Mouse (Mus musculus) erythroblast, adult 5-6 weeks (primary cell): ENCODE data around the gene Cfl1. TPM values are rescaled to one million over a fixed set of nuclear protein-coding genes. Genes with fewer than 3 reads are reported as not detected.

Source experiments
- ATAC-seq: replicated peaks from 2 replicates; pipeline ENCODE4 v1.8.0; 2016; ENCODE audit warnings: moderate number of reproducible peaks, mild to moderate bottlenecking, moderate TSS enrichment, inconsistent platforms; ENCODE audit not compliant: poor library complexity, low FRiP score, severe bottlenecking
- total RNA-seq, 2 experiments: library from RNA; stranded (forward) in 1 of 2; stranded (reverse) in 1 of 2; fragments of 150-400 nt in 1 of 2; fragments of 200-764, 138-1000 nt in 1 of 2; gene quantifications; 2 replicates each; pipeline versions ENCODE4 v1.2.3 to v1.2.4; 2015 to 2017; ENCODE audit warnings: low replicate concordance in 2 of 2

The Cfl1 gene
- total RNA-seq (2015; ENCODE audit: low replicate concordance) (516 and 540 TPM in 2 replicates), total RNA-seq (2017; ENCODE audit: low replicate concordance) (293 and 380 TPM in 2 replicates)

DNA sequence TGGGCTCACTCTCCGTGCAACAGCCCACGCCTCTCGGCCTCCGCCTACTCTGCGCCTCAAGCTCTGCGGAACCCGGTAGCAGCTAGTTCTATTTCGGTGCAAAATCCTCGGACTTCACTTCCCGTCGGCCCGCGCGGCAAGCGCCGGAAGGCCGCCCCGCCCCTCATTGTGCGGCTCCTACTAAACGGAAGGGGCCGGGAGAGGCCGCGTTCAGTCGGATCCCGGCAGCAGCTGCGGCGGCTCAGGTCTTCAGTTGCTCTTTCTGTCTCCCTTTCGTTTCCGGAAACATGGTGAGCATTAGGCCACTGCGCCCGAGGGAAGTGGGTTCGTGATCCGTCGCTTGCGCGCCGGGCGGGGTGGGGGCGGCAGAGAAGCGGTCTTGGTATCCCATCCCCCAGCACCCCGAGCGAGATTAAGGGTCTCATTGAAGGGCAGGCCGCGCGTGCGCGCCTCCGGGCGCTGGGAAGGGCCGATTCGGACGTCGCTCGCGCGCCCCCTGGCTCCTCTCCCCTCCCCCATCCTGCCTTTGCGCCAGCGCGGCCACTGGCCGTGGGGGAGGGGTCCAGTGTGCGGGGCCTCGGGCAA is at the start of gene Cfl1:
Cfl1 (plus strand) TSS at position 143 of the 585 bp plus-strand sequence.
- ATAC-seq: peak; percentile 56

DNA sequence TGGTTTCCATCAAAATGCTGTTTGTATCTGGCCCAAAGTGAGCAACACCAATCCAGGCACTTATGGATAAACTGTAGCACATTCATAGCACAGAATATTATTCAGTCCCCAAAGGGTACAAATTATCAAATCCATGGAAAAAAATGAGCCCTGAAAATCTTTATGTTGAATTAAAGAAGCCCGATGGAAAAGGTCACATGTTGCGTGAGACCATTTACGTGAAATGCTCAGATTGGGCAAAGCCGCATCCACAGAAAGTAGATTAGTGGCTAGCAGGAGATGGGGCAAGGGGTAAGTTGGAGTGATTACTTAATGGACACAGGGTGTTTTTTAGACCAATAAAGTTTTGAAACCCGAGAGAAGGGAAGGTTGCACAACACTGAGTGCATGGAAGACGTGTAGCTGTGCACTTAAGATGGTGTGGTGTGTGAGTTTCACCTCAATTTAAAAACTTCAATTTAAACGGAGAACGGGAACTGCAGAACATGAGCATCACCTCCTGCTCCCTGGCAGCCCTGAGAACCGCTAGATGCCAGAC is 45.8 kb upstream of the Cfl1 start:
- ATAC-seq: no peak

DNA sequence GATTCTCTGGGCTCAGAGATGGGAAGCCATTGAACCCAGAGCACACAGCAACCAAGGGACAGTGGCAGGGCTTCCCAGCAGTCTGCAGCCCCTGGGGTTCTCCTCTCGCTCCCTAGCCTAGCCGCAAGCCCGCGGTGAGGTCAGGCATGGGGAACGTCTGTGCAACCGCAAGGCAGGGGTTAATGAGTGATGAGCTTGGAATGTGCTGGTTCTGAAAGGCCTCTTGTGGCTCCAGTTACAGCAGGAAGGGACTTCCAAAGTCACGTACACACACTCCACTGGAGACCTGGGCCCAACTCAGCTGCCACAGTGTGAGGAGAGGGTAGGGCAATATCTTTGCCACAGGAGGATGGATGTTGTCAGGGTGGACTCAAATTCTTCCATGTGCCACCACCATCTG is 45.3 kb upstream of the Cfl1 start:
- no peak for ATAC-seq

DNA sequence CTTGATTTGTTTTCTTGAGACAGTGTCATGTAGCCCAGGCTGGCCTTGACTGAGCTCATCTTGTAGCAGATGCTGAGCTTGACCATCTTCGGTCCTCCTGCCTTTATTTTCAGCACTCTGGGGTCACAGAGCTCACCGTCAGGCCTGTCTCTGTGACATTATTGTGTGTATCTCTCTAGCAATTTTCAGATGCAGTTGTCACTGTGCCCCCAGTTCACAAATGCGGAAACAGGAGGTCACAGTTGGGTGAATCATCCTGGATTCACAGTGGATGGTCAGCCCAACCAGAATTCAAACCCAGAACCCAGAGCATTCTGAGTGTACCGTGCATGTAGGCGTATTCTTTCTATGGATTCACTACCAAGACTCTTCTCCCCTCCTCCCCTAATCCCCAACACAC is 44.5 kb upstream of the Cfl1 start:
- no peak for ATAC-seq

DNA sequence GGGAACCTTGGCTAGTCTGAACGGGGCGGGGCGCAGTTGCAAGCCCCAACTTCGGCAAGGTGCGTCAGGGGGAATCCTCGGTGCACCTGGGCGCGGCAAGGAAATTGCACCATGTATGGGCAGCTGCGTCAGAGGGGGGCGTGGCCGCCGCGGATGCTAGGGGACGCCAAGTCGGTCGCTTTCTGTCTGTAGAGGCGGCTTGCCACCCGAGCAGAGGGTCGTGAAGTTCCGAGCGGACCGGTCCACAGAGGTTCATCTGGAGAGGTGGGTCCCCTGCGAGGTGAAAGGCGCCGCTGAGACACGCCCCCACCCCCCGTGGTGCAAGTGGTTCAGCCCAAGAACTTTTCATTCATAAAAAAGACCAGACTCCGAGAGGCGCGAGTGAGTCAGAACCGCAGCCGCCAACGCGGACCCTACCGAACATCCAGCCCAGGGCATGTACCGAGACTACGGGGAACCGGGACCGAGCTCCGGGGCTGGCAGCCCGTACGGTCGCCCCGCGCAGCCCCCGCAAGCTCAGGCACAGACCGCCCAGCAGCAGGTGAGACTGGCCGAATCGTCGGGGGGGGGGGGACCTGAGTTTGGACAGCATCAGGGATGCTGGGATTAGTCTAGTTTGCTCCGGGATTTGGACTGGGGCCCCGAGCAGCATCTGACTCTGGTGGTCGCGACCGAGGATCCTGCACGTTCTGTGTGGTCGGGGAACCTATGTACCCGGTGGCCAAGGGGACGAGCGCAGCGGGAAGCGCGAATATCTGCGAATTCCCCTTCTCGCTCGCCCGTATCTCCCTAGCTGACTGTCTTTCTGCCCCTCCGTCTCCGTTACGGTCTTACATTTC is 42.5 kb upstream of the Cfl1 start, which contains the start of gene Fosl1:
Fosl1 (plus strand) TSS at position 33 of the 839 bp plus-strand sequence.
- peak; percentile 47; the same call in 1 of the 2 replicates for ATAC-seq

DNA sequence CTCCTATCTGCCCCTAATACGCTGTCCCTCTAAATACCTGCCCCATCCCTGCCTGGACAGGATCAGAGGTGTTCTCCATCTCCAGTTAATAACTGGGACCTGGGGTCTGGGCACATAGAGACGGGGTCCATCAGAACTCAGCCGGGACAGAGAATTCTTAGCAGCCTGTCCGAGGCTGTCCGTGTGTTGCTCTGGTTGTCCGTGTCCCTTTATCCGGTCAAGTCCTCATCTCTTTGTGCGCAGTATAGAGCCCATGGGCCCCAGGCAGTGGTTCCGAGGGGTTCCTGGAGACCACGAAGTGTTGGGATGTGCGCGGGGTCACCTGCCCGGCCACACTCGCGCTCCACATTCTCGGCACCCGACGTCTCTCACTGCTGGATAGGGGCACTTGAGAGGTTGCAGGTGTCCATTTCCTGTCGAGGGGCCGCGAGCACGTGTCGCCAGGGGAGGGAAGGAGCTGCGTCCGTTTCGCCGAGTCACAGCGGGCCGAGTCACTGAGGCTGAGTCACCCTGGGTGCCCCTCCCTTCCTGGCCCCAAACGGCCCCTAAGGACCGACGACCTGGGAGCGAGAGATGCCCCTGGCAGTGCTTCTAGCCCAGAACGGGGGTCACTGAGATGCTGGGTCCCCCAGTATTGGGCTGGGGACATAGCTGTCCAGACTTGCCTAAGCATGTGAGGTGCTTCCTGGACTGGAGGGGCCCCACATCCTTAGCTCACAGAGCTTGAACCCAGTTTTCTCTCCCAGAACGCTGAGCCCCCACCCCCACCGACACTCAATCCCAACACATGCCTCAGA is 41.7 kb upstream of the Cfl1 start:
- ATAC-seq: peak; percentile 87

DNA sequence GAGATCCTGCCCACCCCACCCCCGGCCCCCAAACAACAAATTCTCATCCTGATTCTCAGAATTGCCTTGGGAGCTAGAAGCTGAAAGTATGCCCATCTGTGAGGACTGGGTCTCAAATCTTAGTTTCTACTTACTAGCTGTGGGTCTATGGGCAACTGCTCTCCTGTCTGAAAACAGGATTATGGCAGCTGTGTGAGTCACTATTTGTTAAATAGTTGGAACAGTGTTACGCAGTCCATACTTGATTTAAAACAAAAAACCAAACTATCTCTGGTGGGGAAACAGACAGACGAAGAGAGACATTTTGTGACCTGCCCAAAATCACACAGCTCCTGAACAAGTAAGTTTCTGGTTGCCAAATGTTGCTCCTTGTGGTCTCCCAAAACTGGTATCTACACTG is 40.6 kb upstream of the Cfl1 start:
- no peak for ATAC-seq

DNA sequence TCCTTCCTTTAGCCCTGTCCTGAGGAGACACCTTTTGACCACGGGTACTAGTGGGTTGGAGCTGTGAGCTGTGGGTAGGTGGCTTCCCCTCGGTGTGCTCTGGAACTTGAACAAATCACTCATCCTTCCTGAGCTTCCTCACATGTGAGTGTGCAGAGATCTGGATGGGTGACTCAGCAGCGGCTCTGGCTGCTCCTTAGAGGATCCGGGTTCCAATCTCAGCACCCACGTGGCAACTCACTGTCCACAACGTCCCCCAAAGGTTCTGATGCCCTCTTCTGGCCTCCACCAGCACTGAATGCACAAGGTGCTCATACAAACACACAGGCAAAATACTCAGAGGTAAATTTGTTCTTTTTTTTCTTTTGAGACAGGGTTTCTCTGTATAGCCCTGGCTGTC is 38.5 kb upstream of the Cfl1 start:
- ATAC-seq: no peak

DNA sequence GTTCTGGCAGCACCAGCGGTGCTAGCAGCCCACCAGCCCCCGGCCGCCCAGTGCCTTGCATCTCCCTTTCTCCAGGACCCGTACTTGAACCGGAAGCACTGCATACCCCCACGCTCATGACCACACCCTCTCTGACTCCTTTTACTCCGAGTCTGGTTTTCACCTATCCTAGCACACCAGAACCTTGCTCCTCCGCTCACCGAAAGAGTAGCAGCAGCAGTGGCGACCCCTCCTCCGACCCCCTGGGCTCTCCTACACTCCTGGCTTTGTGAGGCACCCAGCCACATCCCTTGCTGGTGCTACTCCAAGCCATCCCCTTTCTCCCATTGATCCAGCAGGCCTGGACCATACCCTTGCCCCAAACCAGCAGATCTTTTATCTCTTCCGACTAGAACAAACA is 35.2 kb upstream of the Cfl1 start:
- no peak for ATAC-seq

DNA sequence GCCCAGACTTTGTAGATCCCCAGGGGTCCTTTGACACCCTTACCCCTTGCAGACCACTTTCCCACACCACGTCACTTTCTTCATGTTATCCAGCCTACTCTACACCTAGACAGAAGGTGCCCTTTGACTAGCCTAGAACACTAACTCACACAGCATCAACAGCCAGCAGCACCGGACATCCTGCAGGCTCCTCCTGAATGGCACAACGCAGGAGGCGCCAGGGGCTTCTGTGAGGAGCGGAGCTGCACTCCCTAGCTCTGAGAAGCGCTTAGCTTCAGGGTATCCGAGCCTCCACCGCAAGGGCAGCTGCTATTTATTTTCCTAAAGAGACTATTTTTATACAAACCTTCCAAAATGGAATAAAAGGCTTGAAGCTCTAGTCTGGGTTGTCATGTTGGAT is 34.7 kb upstream of the Cfl1 start:
- ATAC-seq: no peak

DNA sequence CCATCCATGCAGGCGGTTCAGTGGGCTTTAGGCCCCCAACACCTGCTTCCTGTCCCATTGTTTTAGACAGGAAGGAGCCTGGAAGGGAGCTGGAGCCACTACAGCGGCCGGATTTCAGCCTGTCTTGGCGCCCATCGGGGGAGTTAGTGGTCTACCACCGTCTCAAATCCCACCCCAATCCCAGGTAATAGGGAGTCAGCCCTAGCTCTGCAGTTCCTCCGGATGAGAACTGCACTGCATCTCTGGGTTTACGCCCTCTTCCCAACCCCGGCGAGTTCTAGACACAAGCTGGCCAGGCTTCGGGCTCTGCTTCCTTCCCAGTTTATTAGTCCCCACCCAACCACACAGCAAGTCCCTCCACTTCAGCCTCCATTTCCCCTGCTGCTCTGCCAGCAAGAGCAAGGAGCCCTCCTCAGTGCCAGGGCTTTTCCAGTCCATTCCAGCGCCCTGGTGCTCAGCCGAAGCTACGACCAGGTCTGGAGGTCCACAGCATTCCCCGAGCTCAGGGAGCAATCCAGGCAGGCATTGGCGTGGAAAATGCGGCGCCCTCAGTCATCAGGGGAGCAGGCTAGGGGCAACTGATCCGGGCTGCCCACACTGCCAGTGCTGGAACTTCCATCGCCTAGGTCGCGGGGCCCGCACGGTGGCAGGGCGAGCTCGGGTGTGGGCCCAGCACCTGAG is 33.9 kb upstream of the Cfl1 start:
- no peak for ATAC-seq

DNA sequence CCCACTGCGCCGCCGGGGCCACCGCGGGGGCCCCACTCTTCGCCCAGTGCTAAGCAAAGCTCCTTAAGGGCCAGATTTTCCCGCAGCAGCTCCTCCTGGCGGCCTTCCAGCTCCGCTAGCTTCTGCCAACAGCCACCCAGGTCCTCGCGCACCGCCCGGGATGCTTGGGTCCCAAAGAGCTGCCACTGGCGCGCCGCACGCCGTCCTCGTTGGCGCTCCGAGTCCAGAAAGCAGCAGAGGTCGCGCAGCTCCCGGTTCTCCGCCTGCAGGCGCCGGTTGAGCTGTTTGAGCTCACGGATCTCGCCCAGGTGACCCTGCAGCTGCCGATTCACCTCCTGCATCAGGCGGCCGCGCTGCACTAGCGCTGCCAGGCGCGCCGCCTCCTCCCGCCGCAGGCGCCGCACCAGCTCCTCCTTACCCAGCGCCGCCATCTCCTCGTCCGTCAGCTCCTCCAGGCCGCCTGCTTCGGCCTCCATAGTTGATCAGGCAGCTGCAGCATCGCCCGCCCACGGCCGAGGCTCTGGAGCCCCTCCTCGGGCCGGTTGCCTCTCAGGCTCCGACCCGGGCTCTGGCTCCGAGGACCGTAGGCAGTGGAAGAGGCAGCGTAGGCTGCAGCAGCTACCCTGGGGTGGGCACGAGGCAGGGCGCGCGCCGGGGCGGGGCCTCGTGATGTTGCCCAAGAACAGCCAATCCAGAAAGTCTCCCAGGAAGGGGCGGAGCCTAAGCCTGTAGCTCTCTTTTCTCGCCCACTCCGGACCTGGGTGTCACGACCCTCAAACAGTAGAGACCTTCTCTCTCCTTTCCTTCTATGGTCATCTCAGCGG is 33.1 kb upstream of the Cfl1 start:
- peak; percentile 84 for ATAC-seq

DNA sequence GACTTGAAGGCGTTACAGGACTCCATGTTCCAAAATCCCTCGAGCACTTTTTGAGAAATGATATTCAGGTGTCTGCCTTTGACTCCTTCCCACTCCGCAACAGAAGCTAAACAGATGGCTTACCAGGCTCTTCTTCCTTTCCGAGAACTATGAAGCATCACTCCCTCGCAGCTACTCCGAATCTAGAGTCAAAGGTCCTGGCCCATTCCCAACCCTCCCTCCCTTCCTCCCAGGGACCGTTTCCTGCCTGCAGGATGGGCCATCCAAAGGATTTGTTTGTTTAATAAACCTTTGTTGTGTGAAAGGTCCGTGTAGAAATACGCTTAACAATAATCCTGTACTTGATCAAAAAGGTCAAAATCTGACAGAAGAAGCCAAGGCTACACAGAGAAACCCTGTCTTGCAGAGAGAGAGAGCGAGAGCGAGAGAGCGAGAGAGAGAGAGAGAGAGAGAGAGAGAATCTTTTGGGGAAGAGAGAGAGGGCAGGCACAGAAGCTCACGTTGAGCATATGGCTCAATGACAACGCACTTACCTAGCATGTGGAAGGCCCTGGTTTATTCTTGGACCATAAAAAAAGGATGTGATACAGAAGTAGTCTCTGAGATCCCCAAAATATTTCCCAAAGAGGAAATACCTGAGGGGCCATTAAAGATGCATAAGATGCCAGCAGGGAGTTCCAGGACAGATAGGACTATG is 32.4 kb upstream of the Cfl1 start, which contains the start of gene Ccdc85b:
Ccdc85b (minus strand) TSS at position 149 of the 697 bp plus-strand sequence.
- ATAC-seq: no peak

DNA sequence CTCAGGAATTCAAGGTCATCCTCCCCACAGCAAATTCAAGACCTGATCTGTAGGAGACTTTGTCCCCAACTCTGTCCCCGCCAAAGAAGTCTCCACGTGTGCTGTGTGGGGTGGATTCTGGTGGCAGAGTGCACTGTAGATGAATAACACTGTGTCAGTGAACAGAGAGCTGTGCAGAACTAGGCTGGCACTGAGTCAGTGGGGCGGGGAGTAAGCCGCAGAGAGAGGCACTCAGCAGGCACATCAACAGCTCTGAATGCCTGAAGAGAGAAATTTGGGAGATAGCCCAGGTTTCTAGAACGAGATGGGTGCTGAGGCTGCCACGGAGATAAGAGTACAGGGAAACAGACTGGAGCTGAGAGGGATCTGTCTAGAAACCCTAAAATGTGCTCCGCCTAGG is 31.2 kb upstream of the Cfl1 start:
- no peak for ATAC-seq

DNA sequence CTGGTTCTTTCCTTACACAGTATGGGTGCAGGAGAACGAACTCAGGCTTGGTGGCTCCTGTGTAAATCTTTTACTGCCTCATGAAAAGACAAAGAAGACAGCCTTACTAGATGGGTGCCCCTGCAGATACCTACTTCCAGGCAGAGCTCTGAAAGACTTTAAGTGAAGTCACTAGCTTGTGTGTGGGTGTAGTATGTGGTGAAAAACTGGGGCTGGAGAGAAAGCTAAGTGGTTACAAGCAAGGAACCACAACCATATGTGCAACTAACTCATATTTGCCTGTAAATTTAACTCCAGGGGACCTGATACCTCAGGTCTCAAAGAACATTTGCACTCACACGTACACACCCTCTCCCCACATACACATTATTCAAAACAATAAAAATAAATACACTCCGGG is 30.4 kb upstream of the Cfl1 start:
- ATAC-seq: no peak

DNA sequence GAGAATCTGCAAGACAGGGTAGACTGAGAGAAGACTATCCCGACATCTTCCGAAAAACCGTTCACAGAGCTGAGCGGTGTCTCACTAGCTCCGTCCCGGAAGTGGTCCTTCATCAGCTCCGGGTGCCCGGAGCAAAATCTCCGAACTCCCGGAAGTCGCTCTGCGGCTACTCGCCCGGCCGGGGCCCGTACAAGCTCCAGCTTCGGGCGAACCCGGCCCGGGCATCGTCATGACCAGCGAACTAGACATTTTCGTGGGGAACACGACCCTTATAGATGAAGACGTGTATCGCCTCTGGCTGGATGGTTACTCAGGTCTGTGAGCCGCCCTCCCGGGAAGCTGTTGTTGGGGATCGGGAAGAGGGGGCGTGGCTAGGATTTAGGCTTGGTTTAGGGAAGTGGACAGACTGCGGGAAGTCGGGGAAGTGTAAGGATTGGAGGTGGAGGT is 29.8 kb upstream of the Cfl1 start, which contains the start of gene Fibp:
Fibp (plus strand) TSS at position 151 of the 447 bp plus-strand sequence.
- ATAC-seq: peak; percentile 77

DNA sequence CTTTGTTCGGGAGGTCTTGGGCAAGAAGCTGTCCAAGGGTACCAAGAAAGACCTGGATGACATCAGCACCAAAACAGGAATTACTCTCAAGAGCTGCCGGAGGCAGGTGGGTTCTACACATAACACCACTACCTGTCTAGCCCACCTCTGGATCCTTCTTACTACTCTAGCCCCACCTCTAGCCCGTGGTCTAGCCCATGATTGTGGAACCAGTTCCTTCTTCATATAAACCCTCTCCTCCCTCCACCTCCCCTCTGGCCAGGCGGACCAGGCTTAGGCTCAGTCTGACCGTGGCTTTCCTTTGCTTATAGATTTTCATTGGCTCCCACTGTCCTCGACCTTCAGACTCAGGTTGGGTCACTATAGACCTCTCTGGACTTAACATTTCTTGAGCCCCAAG is 28.8 kb upstream of the Cfl1 start:
- no peak for ATAC-seq

DNA sequence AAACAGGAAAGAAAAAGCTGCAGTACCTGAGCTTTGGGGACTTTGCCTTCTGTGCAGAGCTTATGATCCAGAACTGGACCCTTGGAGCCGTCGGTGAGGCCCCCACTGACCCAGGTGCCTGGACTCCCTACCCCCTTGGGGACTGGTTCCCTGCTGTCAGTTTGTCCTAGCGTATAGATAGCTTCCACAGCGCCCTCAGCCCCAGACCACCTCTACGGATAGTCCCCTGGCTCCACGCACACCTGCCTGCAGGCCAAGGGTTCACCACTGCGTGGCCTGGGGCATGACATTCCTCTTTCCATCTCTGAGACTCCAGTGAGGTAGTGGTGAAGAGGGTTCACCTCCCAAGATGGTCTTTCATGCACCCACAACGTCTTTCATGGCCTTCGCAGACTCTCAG is 27.0 kb upstream of the Cfl1 start:
- ATAC-seq: no peak
